Mouse (Mus musculus) kidney, adult 11 months (tissue): ENCODE data around the gene Olfr142.
"Not testable (repeated sequence)": the region's sequence is repeated elsewhere in the genome, so short reads cannot be mapped to it uniquely, and the experiment has no call there.

ENCODE experiments used
- DNase-seq: peaks from one replicate; pipeline ENCODE4 v3.0.0; 2022

The Olfr142 gene

GRCm38 (mm10) chr2:90257492-90257891 is at the start of gene Olfr142:
Gene Olfr142 (minus strand): TSS chr2:90257592.
- DNase-seq, result no peak

GRCm38 (mm10) chr2:90292741-90293140 is 35.3 kb upstream of the Olfr142 start, which contains the start of gene Olfr1272:
Gene Olfr1272 (minus strand): TSS chr2:90292841.
- no peak for DNase-seq

GRCm38 (mm10) chr2:90270932-90271331 is 13.5 kb upstream of the Olfr142 start, which contains the start of gene Olfr1271:
Gene Olfr1271 (minus strand): TSS chr2:90271032.
- DNase-seq, result no peak

- DNase-seq, result not testable (repeated sequence)
These were observed 33.0 kb downstream of the Olfr142 start, which contains the start of gene Olfr1506 for GRCm38 (mm10) chr2:90224393-90224792. Gene Olfr1506 (minus strand): TSS chr2:90224493.
